Mouse (Mus musculus) cerebellum, adult 2 months (tissue): ENCODE measurements around the gene Sytl3.

Experiments
- CTCF ChIP-seq: fragments of 200-500 bp; IDR thresholded peaks from 2 replicates; pipeline ENCODE4 v1.5.1; 2011; ENCODE audit warnings: low read depth, mild to moderate bottlenecking, control low read depth, low read length, moderate library complexity, borderline replicate concordance; ENCODE audit not compliant: insufficient read depth
- POLR2A ChIP-seq: fragments of 200-500 bp; IDR thresholded peaks from 2 replicates; pipeline ENCODE4 v1.6.1; 2011; ENCODE audit warnings: low read length, control low read depth, borderline replicate concordance; ENCODE audit not compliant: insufficient read depth

DNA sequence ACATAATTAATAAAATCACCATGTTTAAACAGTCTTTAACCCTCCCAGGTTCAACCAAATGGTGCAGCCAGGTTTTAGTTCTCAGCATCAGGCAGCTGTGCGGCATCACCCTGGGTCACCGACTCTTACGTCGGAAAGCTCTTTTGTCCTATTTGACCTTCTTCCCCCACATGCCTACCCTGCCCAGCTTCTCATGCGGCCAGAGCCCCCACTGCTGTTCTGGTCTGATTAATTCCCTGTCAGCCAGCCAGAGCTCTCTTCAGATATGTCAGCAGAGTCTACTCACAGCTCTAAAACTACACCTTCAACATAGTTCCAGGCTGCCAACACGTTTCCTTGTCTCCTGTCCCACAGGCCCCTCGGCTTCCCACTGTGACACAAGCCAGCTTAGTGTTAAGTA lies 88.6 kb downstream of the Sytl3 start:
- TF ChIP-seq CTCF = no peak
- TF ChIP-seq POLR2A = no peak
